Mouse (Mus musculus) myocyte (in vitro differentiated cells): ENCODE measurements around the gene Gm2174.

Experiments used
- E2F4 ChIP-seq: IDR thresholded peaks from one replicate; pipeline ENCODE4 v1.6.1; 2011; ENCODE audit warnings: mild to moderate bottlenecking, control low read depth, moderate library complexity; ENCODE audit not compliant: insufficient read depth
- MAX ChIP-seq: IDR thresholded peaks from one replicate; pipeline ENCODE4 v1.6.1; 2011; ENCODE audit warnings: low read depth, mild to moderate bottlenecking, control low read depth
- MYOD1 ChIP-seq, 3 experiments: IDR thresholded peaks; one replicate each; pipeline ENCODE4 v1.6.1; 2011; ENCODE audit warnings: control low read depth in 2 of 3, low read depth in 2 of 3, mild to moderate bottlenecking in 2 of 3, moderate library complexity in 1 of 3; ENCODE audit not compliant: insufficient read length in 2 of 3, control insufficient read depth in 1 of 3
- MYOG ChIP-seq, 3 experiments: IDR thresholded peaks; one replicate each; pipeline ENCODE4 v1.6.1; 2011; ENCODE audit warnings: control low read depth in 2 of 3, low read depth in 2 of 3, mild to moderate bottlenecking in 2 of 3; ENCODE audit not compliant: insufficient read length in 2 of 3, control insufficient read depth in 1 of 3, insufficient read depth in 1 of 3
- POLR2A ChIP-seq: IDR thresholded peaks from one replicate; pipeline ENCODE4 v1.6.1; 2011; ENCODE audit warnings: low read depth, mild to moderate bottlenecking, control low read depth, moderate library complexity; ENCODE audit not compliant: insufficient read length
- POLR2AphosphoS2 ChIP-seq: IDR thresholded peaks from one replicate; pipeline ENCODE4 v1.6.1; 2011; ENCODE audit warnings: low read depth, control low read depth; ENCODE audit not compliant: insufficient read length
- SRF ChIP-seq: IDR thresholded peaks from one replicate; pipeline ENCODE4 v1.6.1; 2011; ENCODE audit warnings: low read depth; ENCODE audit not compliant: control insufficient read depth, insufficient read length
- TCF12 ChIP-seq: IDR thresholded peaks from one replicate; pipeline ENCODE4 v1.6.1; 2011; ENCODE audit warnings: mild to moderate bottlenecking, control low read depth; ENCODE audit not compliant: poor library complexity, insufficient read depth, severe bottlenecking
- TCF3 ChIP-seq: IDR thresholded peaks from one replicate; pipeline ENCODE4 v1.6.1; 2011; ENCODE audit warnings: low read depth, control low read depth; ENCODE audit not compliant: insufficient read length
- USF1 ChIP-seq: IDR thresholded peaks from one replicate; pipeline ENCODE4 v1.6.1; 2011; ENCODE audit warnings: low read depth, mild to moderate bottlenecking, control low read depth, moderate library complexity

DNA sequence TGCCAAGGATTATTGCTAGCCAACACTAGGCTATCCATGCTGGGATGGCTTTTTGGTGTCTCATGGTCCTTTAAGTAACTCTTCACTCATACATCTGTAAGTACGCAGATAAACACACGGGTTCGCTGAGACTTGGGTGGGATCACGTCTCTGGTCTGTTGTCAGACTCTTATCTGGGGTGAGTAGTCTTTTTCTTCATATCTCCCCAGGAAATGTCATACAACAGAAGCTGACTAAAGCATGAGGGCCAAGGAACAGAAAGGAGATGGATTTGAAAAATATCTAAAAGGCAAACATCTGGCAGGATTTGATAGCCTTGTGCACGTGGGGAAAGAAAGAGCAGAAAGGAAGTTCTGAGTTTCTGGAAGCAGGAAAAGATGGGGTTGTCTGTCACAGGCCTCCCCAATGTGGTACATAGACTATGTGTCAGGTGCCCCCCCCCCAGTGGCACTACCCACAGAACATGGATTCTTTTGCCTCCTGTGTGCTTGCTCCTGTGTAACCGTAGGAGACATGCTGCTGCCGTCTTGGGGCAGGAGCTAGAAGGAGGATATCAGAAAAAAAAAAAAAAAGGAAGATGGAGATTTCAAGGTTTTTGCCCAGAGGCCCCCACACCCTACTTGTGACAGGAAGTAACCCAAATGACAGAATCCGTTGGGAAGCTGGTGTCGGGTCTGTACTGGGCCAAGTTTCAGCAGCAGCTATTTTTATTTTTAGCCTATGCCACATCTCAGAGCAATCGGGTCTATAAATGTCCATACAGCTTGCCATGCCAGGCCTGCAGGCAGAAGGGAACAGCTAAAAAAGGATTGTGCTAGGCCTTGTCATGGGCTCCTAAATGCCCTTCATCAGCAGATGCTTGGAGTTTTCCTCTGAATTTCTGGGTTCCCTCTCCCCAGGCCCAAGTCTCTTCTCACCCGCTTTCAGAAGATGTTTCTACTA, 1.0 kb upstream of the Gm2174 start:
- no peak for TF ChIP-seq TCF12
- TF ChIP-seq POLR2A, result no peak
- no peak for TF ChIP-seq USF1
- TF ChIP-seq POLR2AphosphoS2, result no peak
- TF ChIP-seq MYOG (IDR thresholded peaks at IDR 0.05; ENCODE audit: control insufficient read depth in 1 of 3, insufficient read depth in 1 of 3, insufficient read length in 2 of 3, low read depth in 2 of 3), result no peak
- no peak for TF ChIP-seq E2F4
- no peak for TF ChIP-seq TCF3
- no peak for TF ChIP-seq MAX
- TF ChIP-seq MYOD1 (IDR thresholded peaks at IDR 0.05; ENCODE audit: control insufficient read depth in 1 of 3, insufficient read length in 2 of 3, low read depth in 2 of 3), result no peak
- TF ChIP-seq SRF, result no peak
